Mouse (Mus musculus): ENCODE results near the gene Cd7.

GRCm38 (mm10) chr11:121052387-121052786, 13.2 kb upstream of the Cd7 start:
- TF ChIP-seq EP300 (IDR thresholded peaks at IDR 0.05; ENCODE audit: low read depth) (no peak), CTCF (IDR thresholded peaks at IDR 0.05; ENCODE audit: low read depth) (no peak)

Measured in liver, embryonic 14.5 days (tissue).